Mouse (Mus musculus): ENCODE measurements around the gene Fggy. TPM values are rescaled to one million over a fixed set of nuclear protein-coding genes. Genes with fewer than 3 reads are reported as not detected.

Gene Fggy
- total RNA-seq, 4 experiments from 2014 or later: 17.5 to 25.4 (median 19.4) TPM

DNA sequence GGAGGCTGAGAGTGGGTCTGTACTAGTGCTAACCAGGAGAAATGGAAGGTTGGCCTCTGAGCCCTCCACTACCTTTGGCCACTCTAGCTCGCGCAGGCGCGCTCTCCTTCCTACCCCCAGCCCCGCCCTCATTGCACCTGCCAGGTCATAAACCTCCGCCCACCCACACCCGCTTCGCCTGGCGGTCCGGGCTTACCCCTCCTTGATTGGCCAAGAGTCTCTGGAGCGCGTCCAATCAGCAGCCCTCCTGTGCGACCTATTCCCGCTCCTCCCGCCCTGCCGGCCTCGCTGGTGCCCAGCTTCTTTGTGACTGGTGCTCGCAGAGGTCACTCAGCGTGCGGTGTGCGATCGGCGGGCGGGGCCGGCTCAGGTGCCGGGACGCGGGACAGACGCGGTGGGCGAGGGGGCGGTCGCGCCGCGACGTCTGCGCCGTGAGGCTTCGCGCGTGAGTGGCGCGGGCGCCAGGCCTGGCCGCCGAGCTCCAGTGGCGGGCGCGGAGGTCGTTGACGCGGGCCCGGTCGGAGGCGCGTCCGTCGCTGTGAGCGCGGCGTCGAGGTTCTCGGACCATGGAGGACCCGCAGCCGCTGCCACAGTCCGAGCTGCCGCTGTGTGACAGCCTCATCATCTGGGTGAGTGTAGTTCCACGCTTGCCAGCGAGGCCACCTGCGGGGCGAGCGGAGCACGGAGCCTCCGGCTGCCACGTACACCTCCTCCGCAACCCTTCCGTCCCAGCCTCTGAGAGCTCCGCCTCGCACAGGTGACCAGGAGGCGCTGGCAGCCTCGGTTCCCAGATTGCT is 409.8 kb downstream of the Fggy start, which contains the start of gene Hook1:
TSS of gene Hook1 (plus strand) at position 313 of the 797 bp plus-strand sequence.
- peak; percentile 83 to 97 for DNase-seq (ENCODE audit: low spot score in 2 of 2)

Measured in left cerebral cortex, adult 8-10 months (tissue).